Mouse (Mus musculus) heart, embryonic 12.5 days (tissue): ENCODE results near the gene B3gat2. TPM values are rescaled to one million over a fixed set of nuclear protein-coding genes. Genes with fewer than 3 reads are reported as not detected.

Experiments
- ATAC-seq: fragments of 200-750 bp; cut with Nextera tagmentation; 2 replicates; pipeline ENCODE4 v1.8.0; 2017; ENCODE audit warnings: moderate TSS enrichment, moderate library complexity; ENCODE audit not compliant: insufficient number of reproducible peaks, low FRiP score
- H3K27ac ChIP-seq: fragments of 300-500 bp; sonication (generic); 2 replicates; pipeline ENCODE4 v1.5.1; 2016; ENCODE audit warnings: mild to moderate bottlenecking, moderate library complexity; ENCODE audit not compliant: poor library complexity, severe bottlenecking
- H3K27me3 ChIP-seq: fragments of 300-500 bp; sonication (generic); replicated peaks from 2 replicates; pipeline ENCODE4 v1.6.1; 2016; ENCODE audit warnings: mild to moderate bottlenecking, moderate library complexity
- H3K36me3 ChIP-seq: fragments of 300-500 bp; sonication (generic); 2 replicates; pipeline ENCODE4 v1.6.1; 2016; ENCODE audit warnings: mild to moderate bottlenecking, moderate library complexity
- H3K4me1 ChIP-seq: fragments of 300-500 bp; sonication (generic); replicated peaks from 2 replicates; pipeline ENCODE4 v1.6.1; 2016; ENCODE audit warnings: mild to moderate bottlenecking
- H3K4me2 ChIP-seq: fragments of 300-500 bp; sonication (generic); 2 replicates; pipeline ENCODE4 v1.6.1; 2016; ENCODE audit warnings: mild to moderate bottlenecking, moderate library complexity
- H3K4me3 ChIP-seq: fragments of 300-500 bp; sonication (generic); 2 replicates; pipeline ENCODE4 v1.5.1; 2016; ENCODE audit warnings: mild to moderate bottlenecking
- H3K9ac ChIP-seq: fragments of 300-500 bp; sonication (generic); 2 replicates; pipeline ENCODE4 v1.6.1; 2016; ENCODE audit warnings: mild to moderate bottlenecking, moderate library complexity
- H3K9me3 ChIP-seq: fragments of 300-500 bp; sonication (generic); replicated peaks from 2 replicates; pipeline ENCODE4 v1.6.1; 2016; ENCODE audit warnings: mild to moderate bottlenecking, moderate library complexity
- WGBS: fragments of 180-500 bp; shearing (Covaris S2); methylation state at CpG from one replicate; pipeline ENCODE4 v1.1.7; 2016; 5-methylcytosine and 5-hydroxymethylcytosine counted together
- polyA plus RNA-seq: library from polyadenylated mRNA; unstranded; fragments of >200 nt; fragmentation: Nextera tagmentation; extraction: Ambion mirVana; gene quantifications from 2 replicates; pipeline ENCODE4 v1.2.1, GENCODE M21; 2016

The B3gat2 gene
- polyA plus RNA-seq, 1 experiment from 2014 or later: 0.45 TPM

GRCm38 (mm10) chr1:23836630-23837029 lies 75.1 kb downstream of the B3gat2 start:
- Histone ChIP-seq H3K36me3 (peaks cover 9% of the 10 kb centered on the region; the same call in 1 of the 2 replicates), H3K27me3 (no peaks in the 10 kb centered on the region), H3K9ac (no peak overlapping the region), H3K27ac (no peak overlapping the region), H3K9me3 (no peaks in the 10 kb centered on the region), H3K4me3 (no peak overlapping the region), H3K4me1 (no peaks in the 10 kb centered on the region), H3K4me2 (no peak overlapping the region)
- ATAC-seq: no peak
- WGBS: 75% methylated on average over 4 of the region's 4 CpGs

- no peaks in the 10 kb centered on the region for H3K9me3 ChIP-seq
- H3K27me3 ChIP-seq: no peaks in the 10 kb centered on the region
- no peak overlapping the region for H3K4me3 ChIP-seq
- H3K4me1 ChIP-seq: no peaks in the 10 kb centered on the region
- H3K36me3 ChIP-seq: peaks cover 46% of the 10 kb centered on the region
- H3K9ac ChIP-seq: no peak overlapping the region
- H3K4me2 ChIP-seq: no peak overlapping the region
- no peak overlapping the region for H3K27ac ChIP-seq
- no peak for ATAC-seq
These were observed 79.4 kb downstream of the B3gat2 start for GRCm38 (mm10) chr1:23840924-23841323.

DNA sequence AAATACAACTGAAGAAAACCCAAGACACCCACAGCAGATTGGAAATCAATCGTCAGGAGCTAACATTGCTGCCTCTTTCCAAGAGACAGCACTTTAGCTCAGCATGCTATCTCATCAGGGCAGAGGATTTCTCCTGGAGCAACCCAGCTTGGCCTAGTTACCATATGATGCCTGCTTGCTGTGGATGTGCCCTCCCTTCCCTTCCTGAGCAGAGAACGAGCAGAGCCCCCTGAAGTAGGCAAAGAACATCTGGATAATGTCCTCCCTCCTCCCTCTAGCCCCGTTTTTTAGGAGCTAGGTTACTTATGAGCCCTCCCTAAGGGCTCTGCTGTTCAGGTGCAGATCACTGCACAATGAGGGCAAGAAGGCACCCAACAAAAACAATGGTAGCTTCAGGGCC lies 81.1 kb downstream of the B3gat2 start:
- WGBS: 81% methylated on average over 3 of the region's 3 CpGs
- no peak overlapping the region for H3K27ac ChIP-seq
- no peaks in the 10 kb centered on the region for H3K9me3 ChIP-seq
- no peaks in the 10 kb centered on the region for H3K27me3 ChIP-seq
- no peak overlapping the region for H3K4me2 ChIP-seq
- no peak overlapping the region for H3K4me3 ChIP-seq
- H3K36me3 ChIP-seq: peaks cover 59% of the 10 kb centered on the region
- no peak for ATAC-seq
- H3K4me1 ChIP-seq: no peaks in the 10 kb centered on the region
- no peak overlapping the region for H3K9ac ChIP-seq

- ATAC-seq: no peak
- 83% methylated on average over 7 of the region's 7 CpGs for whole genome bisulfite sequencing
- H3K36me3 ChIP-seq: peaks cover 68% of the 10 kb centered on the region
These were observed 82.2 kb downstream of the B3gat2 start for GRCm38 (mm10) chr1:23843790-23844189.

DNA sequence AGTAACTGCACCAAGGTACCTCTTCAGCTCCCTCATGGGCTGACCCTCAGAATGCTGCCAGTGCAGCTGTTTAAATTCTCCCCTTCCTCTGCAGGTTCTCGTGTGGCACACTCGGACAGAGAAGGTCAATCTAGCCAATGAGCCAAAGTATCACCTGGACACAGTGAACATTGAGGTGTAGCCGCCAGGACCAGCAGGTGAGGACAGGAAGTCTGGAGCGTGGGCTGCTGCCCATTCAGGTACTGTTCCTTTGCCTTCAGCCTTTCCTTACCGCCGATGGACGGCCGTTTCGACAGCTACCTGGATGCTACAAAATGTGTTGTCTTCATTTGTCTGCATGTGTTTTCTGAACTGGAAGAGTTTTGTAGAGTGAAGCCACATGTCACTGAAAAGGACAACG lies 83.5 kb downstream of the B3gat2 start:
- peaks cover 71% of the 10 kb centered on the region for H3K36me3 ChIP-seq
- H3K9me3 ChIP-seq: no peaks in the 10 kb centered on the region
- H3K27me3 ChIP-seq: no peaks in the 10 kb centered on the region
- H3K4me1 ChIP-seq: no peaks in the 10 kb centered on the region
- no peak for ATAC-seq
- no peak overlapping the region for H3K27ac ChIP-seq
- no peak overlapping the region for H3K4me2 ChIP-seq
- H3K4me3 ChIP-seq: no peak overlapping the region
- WGBS: 94% methylated on average over 10 of the region's 10 CpGs
- H3K9ac ChIP-seq: no peak overlapping the region

More at GRCm38 (mm10) chr1:23843790-23844189, 82.2 kb downstream of the B3gat2 start:
- no peaks in the 10 kb centered on the region for H3K9me3 ChIP-seq
- H3K27ac ChIP-seq: no peak overlapping the region
- no peak overlapping the region for H3K9ac ChIP-seq
- H3K27me3 ChIP-seq: no peaks in the 10 kb centered on the region
- H3K4me1 ChIP-seq: no peaks in the 10 kb centered on the region
- H3K4me3 ChIP-seq: no peak overlapping the region
- no peak overlapping the region for H3K4me2 ChIP-seq

DNA sequence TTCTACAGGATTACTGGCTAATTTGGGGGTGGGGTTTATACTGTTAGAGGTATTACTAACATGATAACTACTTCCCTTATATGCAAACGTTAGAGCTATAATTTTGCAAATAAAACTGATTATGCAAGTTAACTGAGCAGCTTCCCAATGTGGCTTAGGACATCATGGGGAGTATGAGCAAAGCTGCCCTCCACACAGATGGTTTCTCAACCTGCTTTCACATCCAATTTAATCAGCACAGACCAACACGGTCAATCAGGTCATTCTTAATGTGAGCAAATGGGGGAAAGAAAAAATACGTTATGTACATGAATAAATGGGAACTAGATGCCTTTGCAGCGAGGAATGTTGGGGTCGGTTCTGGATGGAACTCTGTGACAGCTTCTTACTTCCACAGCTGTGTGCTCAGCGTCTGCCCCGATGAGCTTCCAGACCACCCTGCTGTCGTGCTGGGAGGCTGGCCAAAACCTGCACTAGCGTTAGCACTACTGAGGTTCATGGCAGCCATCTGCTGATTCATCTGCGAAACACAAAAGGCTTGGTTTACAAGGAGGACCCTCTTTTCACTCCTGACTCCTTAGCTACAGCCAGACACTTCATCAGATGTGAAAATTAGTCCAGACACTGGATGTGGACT lies 84.6 kb downstream of the B3gat2 start:
- Histone ChIP-seq H3K27ac (no peak overlapping the region), H3K9ac (no peak overlapping the region), H3K36me3 (peaks cover 74% of the 10 kb centered on the region), H3K4me2 (no peak overlapping the region), H3K27me3 (no peaks in the 10 kb centered on the region), H3K9me3 (no peaks in the 10 kb centered on the region), H3K4me1 (no peaks in the 10 kb centered on the region), H3K4me3 (no peak overlapping the region)
- no peak for ATAC-seq
- WGBS: 82% methylated on average over 10 of the region's 10 CpGs

- no peak for ATAC-seq
- Histone ChIP-seq H3K9ac (no peak overlapping the region), H3K4me1 (no peaks in the 10 kb centered on the region), H3K9me3 (no peaks in the 10 kb centered on the region), H3K27ac (no peak overlapping the region), H3K36me3 (peaks cover 51% of the 10 kb centered on the region), H3K4me2 (no peak overlapping the region), H3K27me3 (no peaks in the 10 kb centered on the region), H3K4me3 (no peak overlapping the region)
- WGBS: 85% methylated on average over 3 of the region's 3 CpGs
These were observed 94.1 kb downstream of the B3gat2 start for GRCm38 (mm10) chr1:23855623-23856022.

- H3K9me3 ChIP-seq: no peaks in the 10 kb centered on the region
- no peaks in the 10 kb centered on the region for H3K27me3 ChIP-seq
- H3K36me3 ChIP-seq: peaks cover 41% of the 10 kb centered on the region
- WGBS: 90% methylated on average over 2 of the region's 2 CpGs
- no peak for ATAC-seq
- no peak overlapping the region for H3K4me3 ChIP-seq
- no peak overlapping the region for H3K27ac ChIP-seq
- no peaks in the 10 kb centered on the region for H3K4me1 ChIP-seq
- no peak overlapping the region for H3K4me2 ChIP-seq
- H3K9ac ChIP-seq: no peak overlapping the region
These were observed 99.4 kb downstream of the B3gat2 start for GRCm38 (mm10) chr1:23860944-23861343.

GRCm38 (mm10) chr1:23865566-23865965 lies 104.0 kb downstream of the B3gat2 start:
- no peak overlapping the region for H3K27ac ChIP-seq
- H3K9me3 ChIP-seq: no peaks in the 10 kb centered on the region
- no peak overlapping the region for H3K4me3 ChIP-seq
- 92% methylated on average over 7 of the region's 7 CpGs for WGBS
- ATAC-seq: no peak
- H3K4me1 ChIP-seq: 0 out of 2 replicates have a peak, but pooled peaks cover 3% of the 10 kb centered on the region
- H3K9ac ChIP-seq: no peak overlapping the region
- H3K27me3 ChIP-seq: no peaks in the 10 kb centered on the region
- no peak overlapping the region for H3K4me2 ChIP-seq
- H3K36me3 ChIP-seq: peaks cover 18% of the 10 kb centered on the region

GRCm38 (mm10) chr1:23867350-23867862 lies 105.9 kb downstream of the B3gat2 start:
- Histone ChIP-seq H3K27ac (no peak overlapping the region), H3K4me3 (no peak overlapping the region), H3K4me1 (0 out of 2 replicates have a peak, but pooled peaks cover 3% of the 10 kb centered on the region), H3K9me3 (no peaks in the 10 kb centered on the region), H3K36me3 (peaks cover 26% of the 10 kb centered on the region), H3K9ac (no peak overlapping the region), H3K4me2 (no peak overlapping the region), H3K27me3 (no peaks in the 10 kb centered on the region)
- ATAC-seq: no peak
- 60% methylated on average over 2 of the region's 2 CpGs for WGBS

GRCm38 (mm10) chr1:23872194-23872593 lies 110.6 kb downstream of the B3gat2 start:
- H3K4me3 ChIP-seq: no peak overlapping the region
- no peaks in the 10 kb centered on the region for H3K27me3 ChIP-seq
- H3K9ac ChIP-seq: no peak overlapping the region
- 0 out of 2 replicates have a peak, but pooled peaks cover 4% of the 10 kb centered on the region for H3K4me1 ChIP-seq
- no peak overlapping the region for H3K27ac ChIP-seq
- no peaks in the 10 kb centered on the region for H3K9me3 ChIP-seq
- no peak overlapping the region for H3K4me2 ChIP-seq
- WGBS: 100% methylated on average over 1 of the region's 1 CpGs
- H3K36me3 ChIP-seq: peaks cover 39% of the 10 kb centered on the region
- ATAC-seq: no peak

GRCm38 (mm10) chr1:23882681-23883080 lies 121.1 kb downstream of the B3gat2 start:
- 93% methylated on average over 1 of the region's 1 CpGs for WGBS
- 0 out of 2 replicates have a peak, but pooled peaks cover 3% of the 10 kb centered on the region for H3K4me1 ChIP-seq
- H3K4me2 ChIP-seq: no peak overlapping the region
- H3K27ac ChIP-seq: no peak overlapping the region
- H3K9ac ChIP-seq: no peak overlapping the region
- H3K4me3 ChIP-seq: no peak overlapping the region
- ATAC-seq: no peak
- no peaks in the 10 kb centered on the region for H3K27me3 ChIP-seq
- no peaks in the 10 kb centered on the region for H3K36me3 ChIP-seq
- H3K9me3 ChIP-seq: no peaks in the 10 kb centered on the region
